Mouse (Mus musculus): Measurements from ENCODE around the gene Trpv4.

Trpv4 gene

GRCm38 (mm10) chr5:114616336-114617061 is 41.7 kb downstream of the Trpv4 start:
- DNase-seq (ENCODE audit: low read depth, low spot score) = no peak
- Histone ChIP-seq H3K36me3 (ENCODE audit: control insufficient read depth, insufficient read depth, low read length, poor library complexity, severe bottlenecking) (no peaks in the 10 kb centered on the region), H3K27me3 (ENCODE audit: control insufficient read depth, insufficient read depth, low read length, poor library complexity, severe bottlenecking) (no peaks in the 10 kb centered on the region)

GRCm38 (mm10) chr5:114614863-114615262 is 43.4 kb downstream of the Trpv4 start:
- Histone ChIP-seq H3K36me3 (ENCODE audit: control insufficient read depth, insufficient read depth, low read length, poor library complexity, severe bottlenecking) (no peaks in the 10 kb centered on the region), H3K27me3 (ENCODE audit: control insufficient read depth, insufficient read depth, low read length, poor library complexity, severe bottlenecking) (no peaks in the 10 kb centered on the region)
- DNase-seq (ENCODE audit: low read depth, low spot score) = no peak

GRCm38 (mm10) chr5:114611968-114612608 is 46.1 kb downstream of the Trpv4 start:
- Histone ChIP-seq H3K27me3 (ENCODE audit: control insufficient read depth, insufficient read depth, low read length, poor library complexity, severe bottlenecking) (no peaks in the 10 kb centered on the region), H3K36me3 (ENCODE audit: control insufficient read depth, insufficient read depth, low read length, poor library complexity, severe bottlenecking) (no peaks in the 10 kb centered on the region)
- DNase-seq (ENCODE audit: low read depth, low spot score) = peak; percentile 61

GRCm38 (mm10) chr5:114611256-114611655 is 47.0 kb downstream of the Trpv4 start:
- H3K36me3 ChIP-seq (ENCODE audit: control insufficient read depth, insufficient read depth, low read length, poor library complexity, severe bottlenecking) = no peaks in the 10 kb centered on the region
- no peak for DNase-seq (ENCODE audit: low read depth, low spot score)
- H3K27me3 ChIP-seq (ENCODE audit: control insufficient read depth, insufficient read depth, low read length, poor library complexity, severe bottlenecking) = no peaks in the 10 kb centered on the region

- Histone ChIP-seq H3K27me3 (ENCODE audit: control insufficient read depth, insufficient read depth, low read length, poor library complexity, severe bottlenecking) (no peaks in the 10 kb centered on the region), H3K36me3 (ENCODE audit: control insufficient read depth, insufficient read depth, low read length, poor library complexity, severe bottlenecking) (no peaks in the 10 kb centered on the region)
- peak; percentile 78 for DNase-seq (ENCODE audit: low read depth, low spot score)
These were observed 49.7 kb downstream of the Trpv4 start for GRCm38 (mm10) chr5:114608516-114608915.

- H3K27me3 ChIP-seq (ENCODE audit: control insufficient read depth, insufficient read depth, low read length, poor library complexity, severe bottlenecking) = no peaks in the 10 kb centered on the region
- DNase-seq (ENCODE audit: low read depth, low spot score) = no peak
- H3K36me3 ChIP-seq (ENCODE audit: control insufficient read depth, insufficient read depth, low read length, poor library complexity, severe bottlenecking) = no peaks in the 10 kb centered on the region
These were observed 50.6 kb downstream of the Trpv4 start for GRCm38 (mm10) chr5:114607651-114608050.

GRCm38 (mm10) chr5:114605981-114606380 is 52.2 kb downstream of the Trpv4 start:
- no peaks in the 10 kb centered on the region for H3K36me3 ChIP-seq (ENCODE audit: control insufficient read depth, insufficient read depth, low read length, poor library complexity, severe bottlenecking)
- H3K27me3 ChIP-seq (ENCODE audit: control insufficient read depth, insufficient read depth, low read length, poor library complexity, severe bottlenecking) = no peaks in the 10 kb centered on the region
- peak; percentile 82 for DNase-seq (ENCODE audit: low read depth, low spot score)

GRCm38 (mm10) chr5:114604781-114605290 is 53.4 kb downstream of the Trpv4 start:
- DNase-seq (ENCODE audit: low read depth, low spot score) = peak; percentile 35
- H3K36me3 ChIP-seq (ENCODE audit: control insufficient read depth, insufficient read depth, low read length, poor library complexity, severe bottlenecking) = no peaks in the 10 kb centered on the region
- H3K27me3 ChIP-seq (ENCODE audit: control insufficient read depth, insufficient read depth, low read length, poor library complexity, severe bottlenecking) = no peaks in the 10 kb centered on the region

- no peaks in the 10 kb centered on the region for H3K27me3 ChIP-seq (ENCODE audit: control insufficient read depth, insufficient read depth, low read length, poor library complexity, severe bottlenecking)
- DNase-seq (ENCODE audit: low read depth, low spot score) = peak; percentile 65
- H3K36me3 ChIP-seq (ENCODE audit: control insufficient read depth, insufficient read depth, low read length, poor library complexity, severe bottlenecking) = no peaks in the 10 kb centered on the region
These were observed 54.2 kb downstream of the Trpv4 start for GRCm38 (mm10) chr5:114603975-114604374.

- no peaks in the 10 kb centered on the region for H3K36me3 ChIP-seq (ENCODE audit: control insufficient read depth, insufficient read depth, low read length, poor library complexity, severe bottlenecking)
- H3K27me3 ChIP-seq (ENCODE audit: control insufficient read depth, insufficient read depth, low read length, poor library complexity, severe bottlenecking) = no peaks in the 10 kb centered on the region
- DNase-seq (ENCODE audit: low read depth, low spot score) = no peak
These were observed 56.2 kb downstream of the Trpv4 start for GRCm38 (mm10) chr5:114602012-114602411.

- peak; percentile 34 for DNase-seq (ENCODE audit: low read depth, low spot score)
- Histone ChIP-seq H3K27me3 (ENCODE audit: control insufficient read depth, insufficient read depth, low read length, poor library complexity, severe bottlenecking) (no peaks in the 10 kb centered on the region), H3K36me3 (ENCODE audit: control insufficient read depth, insufficient read depth, low read length, poor library complexity, severe bottlenecking) (no peaks in the 10 kb centered on the region)
These were observed 60.6 kb downstream of the Trpv4 start for GRCm38 (mm10) chr5:114597652-114598051.

- Histone ChIP-seq H3K36me3 (ENCODE audit: control insufficient read depth, insufficient read depth, low read length, poor library complexity, severe bottlenecking) (no peaks in the 10 kb centered on the region), H3K27me3 (ENCODE audit: control insufficient read depth, insufficient read depth, low read length, poor library complexity, severe bottlenecking) (no peaks in the 10 kb centered on the region)
These were observed 61.0 kb downstream of the Trpv4 start for GRCm38 (mm10) chr5:114597222-114597621.

GRCm38 (mm10) chr5:114596604-114597003 is 61.6 kb downstream of the Trpv4 start:
- DNase-seq (ENCODE audit: low read depth, low spot score) = peak; percentile 83
- Histone ChIP-seq H3K36me3 (ENCODE audit: control insufficient read depth, insufficient read depth, low read length, poor library complexity, severe bottlenecking) (no peaks in the 10 kb centered on the region), H3K27me3 (ENCODE audit: control insufficient read depth, insufficient read depth, low read length, poor library complexity, severe bottlenecking) (no peaks in the 10 kb centered on the region)

More at GRCm38 (mm10) chr5:114597222-114597621, 61.0 kb downstream of the Trpv4 start:
- DNase-seq (ENCODE audit: low read depth, low spot score) = peak; percentile 36

- peak; percentile 71 for DNase-seq (ENCODE audit: low read depth, low spot score)
- no peaks in the 10 kb centered on the region for H3K27me3 ChIP-seq (ENCODE audit: control insufficient read depth, insufficient read depth, low read length, poor library complexity, severe bottlenecking)
- H3K36me3 ChIP-seq (ENCODE audit: control insufficient read depth, insufficient read depth, low read length, poor library complexity, severe bottlenecking) = no peaks in the 10 kb centered on the region
These were observed 63.4 kb downstream of the Trpv4 start for GRCm38 (mm10) chr5:114594741-114595241.

GRCm38 (mm10) chr5:114593949-114594348 is 64.3 kb downstream of the Trpv4 start:
- Histone ChIP-seq H3K36me3 (ENCODE audit: control insufficient read depth, insufficient read depth, low read length, poor library complexity, severe bottlenecking) (no peaks in the 10 kb centered on the region), H3K27me3 (ENCODE audit: control insufficient read depth, insufficient read depth, low read length, poor library complexity, severe bottlenecking) (no peaks in the 10 kb centered on the region)
- no peak for DNase-seq (ENCODE audit: low read depth, low spot score)
